Mouse (Mus musculus) stomach, embryonic 14.5 days (tissue): ENCODE measurements around the gene Lekr1. TPM values are rescaled to one million over a fixed set of nuclear protein-coding genes. Genes with fewer than 3 reads are reported as not detected.

Experiments used
- ATAC-seq: fragments of 200-750 bp; cut with Nextera tagmentation; 2 replicates; pipeline ENCODE4 v1.8.0; 2017; ENCODE audit warnings: low read depth, moderate TSS enrichment; ENCODE audit not compliant: insufficient number of reproducible peaks, insufficient read depth, low FRiP score
- H3K27ac ChIP-seq: fragments of 300-500 bp; sonication (generic); 2 replicates; pipeline ENCODE4 v1.5.1; 2014; ENCODE audit warnings: mild to moderate bottlenecking, low read length, moderate library complexity, mixed read lengths
- H3K27me3 ChIP-seq: fragments of 300-500 bp; sonication (generic); 2 replicates; pipeline ENCODE4 v1.6.1; 2014; ENCODE audit warnings: low read length, control low read depth, mixed read lengths; ENCODE audit not compliant: control insufficient read depth, insufficient read depth
- H3K36me3 ChIP-seq: fragments of 300-500 bp; sonication (generic); 2 replicates; pipeline ENCODE4 v1.6.1; 2014; ENCODE audit warnings: mild to moderate bottlenecking, control low read depth, low read length, moderate library complexity, mixed read lengths; ENCODE audit not compliant: control insufficient read depth, insufficient read depth
- H3K4me1 ChIP-seq: fragments of 300-500 bp; sonication (generic); 2 replicates; pipeline ENCODE4 v1.6.1; 2014; ENCODE audit warnings: low read length, control low read depth, mixed read lengths; ENCODE audit not compliant: control insufficient read depth, insufficient read depth
- H3K4me2 ChIP-seq: fragments of 300-500 bp; sonication (generic); replicated peaks from 2 replicates; pipeline ENCODE4 v1.6.1; 2014; ENCODE audit warnings: low read depth, low read length, control low read depth
- H3K4me3 ChIP-seq: fragments of 300-500 bp; sonication (generic); 2 replicates; pipeline ENCODE4 v1.5.1; 2014; ENCODE audit warnings: low read depth, low read length, control low read depth
- H3K9ac ChIP-seq: fragments of 300-500 bp; sonication (generic); replicated peaks from 2 replicates; pipeline ENCODE4 v1.6.1; 2014; ENCODE audit warnings: low read depth, mild to moderate bottlenecking, control low read depth, low read length, moderate library complexity, mixed read lengths
- H3K9me3 ChIP-seq: fragments of 300-500 bp; sonication (generic); 2 replicates; pipeline ENCODE4 v1.6.1; 2016; ENCODE audit warnings: low read depth, low read length, control low read depth; ENCODE audit not compliant: control insufficient read depth
- WGBS: fragments of 180-500 bp; shearing (Covaris S2); extraction: QIAGEN DNeasy Blood & Tissue Kit; methylation state at CpG from one replicate; pipeline ENCODE4 v1.1.7; 2014; 5-methylcytosine and 5-hydroxymethylcytosine counted together
- polyA plus RNA-seq: library from polyadenylated mRNA; unstranded; fragments of >200 nt; fragmentation: Nextera tagmentation; extraction: Ambion mirVana; gene quantifications from 2 replicates; pipeline ENCODE4 v1.2.1, GENCODE M21; 2014

The Lekr1 gene
- polyA plus RNA-seq, 1 experiment from 2014 or later = 12.3 TPM

DNA sequence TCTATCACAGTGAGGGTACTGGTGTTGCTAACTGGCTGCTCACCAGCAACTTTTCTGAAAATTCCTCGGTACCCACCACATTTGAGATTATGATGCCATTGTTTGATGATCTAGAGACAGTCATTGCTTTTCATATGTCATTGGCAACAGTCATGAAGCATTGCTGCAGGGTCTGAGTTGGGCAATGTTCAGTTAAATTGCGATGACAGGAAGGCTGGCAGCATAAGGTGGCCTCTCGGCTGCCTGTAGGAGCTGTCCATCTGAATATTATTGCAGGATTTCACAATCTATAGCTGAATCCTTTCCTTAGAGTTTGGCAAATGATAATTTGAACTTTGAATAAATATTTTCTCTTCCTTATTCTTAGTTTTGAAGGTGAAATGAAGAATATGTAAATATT, 48.3 kb downstream of the Lekr1 start:
- H3K36me3 ChIP-seq = no peaks in the 10 kb centered on the region
- no peak overlapping the region for H3K9ac ChIP-seq
- no peaks in the 10 kb centered on the region for H3K27me3 ChIP-seq
- no peaks in the 10 kb centered on the region for H3K4me1 ChIP-seq
- no peak overlapping the region for H3K4me2 ChIP-seq
- H3K4me3 ChIP-seq = no peak overlapping the region
- H3K27ac ChIP-seq = no peak overlapping the region
- no peaks in the 10 kb centered on the region for H3K9me3 ChIP-seq
- WGBS = 83% methylated on average over 3 of the region's 3 CpGs
- ATAC-seq = no peak

DNA sequence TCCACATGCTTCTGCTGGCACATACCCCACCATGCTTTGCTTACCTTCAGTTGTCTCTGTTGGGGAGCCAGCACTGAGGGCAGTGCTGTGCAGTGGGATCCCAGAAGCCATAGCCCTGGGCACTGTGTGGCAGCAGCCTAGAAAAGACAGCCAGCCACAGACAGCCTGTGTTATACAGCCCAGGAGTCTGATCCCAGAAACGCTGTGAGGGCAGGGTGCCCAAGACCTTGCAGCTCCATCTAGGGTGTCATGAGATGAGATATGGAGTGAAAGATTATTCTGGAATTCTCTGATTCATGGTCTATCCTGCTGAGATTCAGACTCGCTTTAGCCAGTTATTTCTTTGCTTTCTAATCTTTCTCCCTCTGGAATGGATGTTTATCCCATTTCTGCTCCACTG, 51.4 kb downstream of the Lekr1 start:
- 75% methylated on average over 2 of the region's 2 CpGs for WGBS
- no peak overlapping the region for H3K9ac ChIP-seq
- H3K4me2 ChIP-seq = no peak overlapping the region
- H3K27me3 ChIP-seq = no peaks in the 10 kb centered on the region
- no peak overlapping the region for H3K4me3 ChIP-seq
- no peaks in the 10 kb centered on the region for H3K36me3 ChIP-seq
- H3K27ac ChIP-seq = no peak overlapping the region
- H3K4me1 ChIP-seq = no peaks in the 10 kb centered on the region
- no peak for ATAC-seq
- no peaks in the 10 kb centered on the region for H3K9me3 ChIP-seq

DNA sequence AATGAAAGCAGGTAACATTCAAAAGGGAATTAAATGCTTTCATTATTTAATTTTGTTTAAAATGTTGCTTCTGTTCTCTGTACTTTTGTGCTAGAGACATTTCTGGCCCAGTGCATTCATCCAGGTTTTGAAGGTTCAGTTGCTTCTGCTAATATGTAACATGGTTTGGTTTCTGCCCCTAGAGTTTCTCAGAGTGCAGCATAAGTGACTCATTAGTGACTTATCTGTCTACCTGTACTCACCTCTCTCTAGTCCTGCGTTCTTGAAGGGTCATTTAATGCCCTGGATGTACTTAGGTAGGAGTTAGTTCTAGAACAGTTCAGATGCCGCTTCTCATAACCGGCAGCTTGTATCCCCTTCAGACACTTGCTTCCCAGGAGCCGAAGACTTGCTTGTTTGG, 56.9 kb downstream of the Lekr1 start:
- no peaks in the 10 kb centered on the region for H3K27me3 ChIP-seq
- ATAC-seq = no peak
- H3K9ac ChIP-seq = no peak overlapping the region
- H3K36me3 ChIP-seq = no peaks in the 10 kb centered on the region
- no peaks in the 10 kb centered on the region for H3K9me3 ChIP-seq
- H3K4me2 ChIP-seq = no peak overlapping the region
- 78% methylated on average over 4 of the region's 4 CpGs for WGBS
- no peak overlapping the region for H3K27ac ChIP-seq
- H3K4me3 ChIP-seq = no peak overlapping the region
- H3K4me1 ChIP-seq = no peaks in the 10 kb centered on the region

DNA sequence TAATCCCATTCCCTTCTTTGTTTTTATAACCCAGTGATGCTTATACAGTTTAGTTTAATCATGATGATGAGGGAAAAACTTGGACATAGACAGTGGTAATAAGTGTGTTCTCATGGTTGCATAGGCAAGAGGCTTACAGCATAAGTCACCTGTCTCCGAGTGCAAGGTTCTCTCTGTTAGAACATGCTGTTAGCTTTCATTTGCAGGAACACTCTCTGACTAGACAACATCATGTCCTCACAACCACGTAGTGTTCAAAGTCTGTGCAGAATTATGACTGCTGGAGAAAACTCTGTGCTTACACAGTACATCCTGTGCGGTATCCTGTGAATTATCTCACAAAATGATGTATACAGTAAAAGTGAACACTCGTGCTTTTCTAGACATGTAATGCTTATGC, 57.6 kb downstream of the Lekr1 start:
- WGBS = 74% methylated on average over 4 of the region's 4 CpGs
- ATAC-seq = no peak

DNA sequence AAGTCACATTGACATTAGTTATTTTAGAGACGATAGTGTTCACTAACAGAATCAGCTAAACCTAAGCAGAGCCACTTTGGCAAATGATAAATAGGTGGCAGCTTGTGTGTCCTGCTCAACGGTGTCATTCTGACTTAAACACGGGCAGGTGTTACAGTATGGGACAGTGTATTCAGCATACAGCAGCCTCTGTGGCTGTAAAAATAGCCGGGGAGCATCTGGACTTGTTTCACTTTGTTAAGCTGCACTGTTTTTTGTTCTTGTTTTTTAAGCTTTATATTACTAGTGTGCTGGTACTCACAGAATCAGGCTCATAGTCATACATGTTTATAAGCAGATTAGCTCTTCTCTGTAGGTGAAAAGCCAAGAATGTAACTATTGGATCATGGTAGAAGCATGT, 71.8 kb downstream of the Lekr1 start:
- 62% methylated on average over 4 of the region's 4 CpGs for WGBS
- no peak for ATAC-seq

More for the DNA sequence above, 57.6 kb downstream of the Lekr1 start:
- Histone ChIP-seq H3K4me2 (no peak overlapping the region), H3K9me3 (no peaks in the 10 kb centered on the region), H3K27me3 (no peaks in the 10 kb centered on the region), H3K4me3 (no peak overlapping the region), H3K36me3 (no peaks in the 10 kb centered on the region), H3K4me1 (no peaks in the 10 kb centered on the region), H3K27ac (no peak overlapping the region), H3K9ac (no peak overlapping the region)

DNA sequence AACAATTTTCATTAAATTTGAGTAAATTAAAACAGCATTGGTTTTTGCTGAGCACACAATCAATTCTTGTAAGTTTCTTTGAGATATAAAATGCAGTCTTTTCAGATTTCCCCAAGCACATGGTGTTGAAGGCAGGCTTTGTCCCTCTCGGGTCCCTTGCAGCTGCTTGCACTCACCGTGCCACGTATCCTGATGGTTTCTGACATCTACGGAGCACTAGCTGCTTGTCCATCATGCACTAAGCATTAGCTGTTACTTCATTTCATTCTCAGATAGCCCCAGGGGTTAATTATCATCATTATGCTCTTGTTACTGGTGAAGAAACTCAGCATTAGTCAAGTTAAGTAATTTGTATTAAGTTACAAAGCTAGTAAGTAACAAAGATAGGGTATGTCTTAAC, 78.9 kb downstream of the Lekr1 start:
- Histone ChIP-seq H3K27ac (no peak overlapping the region), H3K9ac (no peak overlapping the region), H3K36me3 (no peaks in the 10 kb centered on the region), H3K4me2 (no peak overlapping the region), H3K27me3 (no peaks in the 10 kb centered on the region), H3K4me3 (no peak overlapping the region), H3K4me1 (no peaks in the 10 kb centered on the region), H3K9me3 (no peaks in the 10 kb centered on the region)
- no peak for ATAC-seq
- WGBS = 72% methylated on average over 4 of the region's 4 CpGs

More for the DNA sequence above, 71.8 kb downstream of the Lekr1 start:
- Histone ChIP-seq H3K9ac (no peak overlapping the region), H3K4me1 (no peaks in the 10 kb centered on the region), H3K4me2 (no peak overlapping the region), H3K27me3 (no peaks in the 10 kb centered on the region), H3K27ac (no peak overlapping the region), H3K4me3 (no peak overlapping the region), H3K36me3 (no peaks in the 10 kb centered on the region), H3K9me3 (no peaks in the 10 kb centered on the region)

DNA sequence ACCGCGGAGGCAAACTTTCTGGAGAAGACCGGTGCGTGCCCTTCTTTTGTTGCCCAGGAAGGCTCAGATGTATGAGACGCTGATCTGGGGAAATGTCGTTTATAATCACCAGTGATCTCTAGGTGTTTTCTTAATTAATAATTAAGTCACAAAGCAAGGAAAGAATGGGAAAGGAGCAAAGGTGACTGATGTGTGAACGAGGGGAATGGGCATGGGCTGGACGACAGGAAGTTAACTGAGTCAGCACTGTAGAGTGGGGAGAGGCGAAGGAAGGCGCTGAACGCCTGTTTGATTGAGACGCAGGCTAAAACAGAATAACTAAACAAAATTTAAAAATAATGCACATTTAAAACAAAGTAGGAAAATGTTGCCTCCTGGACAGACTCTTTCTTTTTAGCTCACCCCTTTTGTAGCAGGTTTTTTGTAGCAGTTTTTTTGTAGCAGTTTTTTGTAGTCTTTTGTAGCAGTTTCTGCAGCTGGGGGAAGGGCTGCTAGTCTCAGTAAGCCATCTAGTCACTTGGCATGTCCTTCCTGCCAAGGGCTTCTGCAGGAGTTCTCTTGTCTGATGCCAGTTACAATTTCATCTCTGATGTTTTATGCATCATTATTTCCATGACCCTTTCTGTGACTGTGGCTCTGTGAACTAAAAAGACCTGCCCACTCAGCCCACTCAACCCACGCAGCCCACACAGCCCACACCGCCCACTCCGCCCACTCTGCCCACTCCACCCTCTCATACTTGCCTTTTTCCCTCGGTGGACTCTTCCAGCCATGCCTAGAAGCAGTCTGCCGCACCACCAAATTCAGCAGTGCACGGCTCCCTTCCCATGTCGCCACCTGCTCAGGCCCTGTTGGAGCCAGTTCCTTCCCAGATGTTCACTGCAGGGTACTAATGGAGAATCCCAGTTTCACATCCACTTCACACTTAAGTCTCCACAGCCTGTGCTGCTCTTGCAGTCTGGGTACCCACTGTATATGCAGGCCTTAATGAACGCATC, 98.8 kb downstream of the Lekr1 start:
- Histone ChIP-seq H3K9me3 (no peaks in the 10 kb centered on the region), H3K4me2 (no peak overlapping the region), H3K4me1 (no peaks in the 10 kb centered on the region), H3K9ac (no peak overlapping the region), H3K36me3 (no peaks in the 10 kb centered on the region), H3K4me3 (no peak overlapping the region), H3K27me3 (no peaks in the 10 kb centered on the region), H3K27ac (no peak overlapping the region)
- ATAC-seq = no peak
- WGBS = 78% methylated on average over 20 of the region's 20 CpGs

DNA sequence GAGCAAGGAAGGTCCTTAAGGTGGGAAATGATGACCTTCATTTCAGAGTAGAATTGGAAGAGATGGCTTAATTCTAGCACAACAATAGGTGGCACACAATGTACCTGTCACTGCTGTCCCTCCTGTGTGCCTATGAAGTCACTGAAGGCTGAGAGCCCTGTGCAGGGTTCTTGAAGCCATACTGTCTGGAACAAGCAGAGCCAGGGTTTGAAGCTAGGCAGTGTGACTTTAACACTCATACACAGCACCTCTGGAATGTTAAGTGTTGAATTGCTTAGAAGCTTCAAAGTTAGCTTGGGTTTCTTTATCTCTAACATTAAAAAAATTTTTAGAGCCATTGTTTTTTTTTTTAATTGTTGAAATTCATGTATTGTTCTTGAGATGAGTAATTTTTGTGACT, 100.4 kb downstream of the Lekr1 start:
- Histone ChIP-seq H3K9ac (no peak overlapping the region), H3K4me2 (no peak overlapping the region), H3K27me3 (no peaks in the 10 kb centered on the region), H3K4me3 (no peak overlapping the region), H3K27ac (no peak overlapping the region), H3K4me1 (no peaks in the 10 kb centered on the region), H3K36me3 (no peaks in the 10 kb centered on the region), H3K9me3 (no peaks in the 10 kb centered on the region)
- ATAC-seq = no peak
